Mouse (Mus musculus): Measurements from ENCODE around the gene Tmcc3.

- no peak for TF ChIP-seq POLR2A (IDR thresholded peaks at IDR 0.05; ENCODE audit: insufficient read depth, low read depth, low read length)
- peak; percentile 61 for TF ChIP-seq CTCF (IDR thresholded peaks at IDR 0.05; ENCODE audit: insufficient read depth, low read depth, low read length)
These were observed 297.6 kb downstream of the Tmcc3 start for GRCm38 (mm10) chr10:94609309-94609777.
